Mouse (Mus musculus): Measurements from ENCODE around the gene Syngap1.

DNA sequence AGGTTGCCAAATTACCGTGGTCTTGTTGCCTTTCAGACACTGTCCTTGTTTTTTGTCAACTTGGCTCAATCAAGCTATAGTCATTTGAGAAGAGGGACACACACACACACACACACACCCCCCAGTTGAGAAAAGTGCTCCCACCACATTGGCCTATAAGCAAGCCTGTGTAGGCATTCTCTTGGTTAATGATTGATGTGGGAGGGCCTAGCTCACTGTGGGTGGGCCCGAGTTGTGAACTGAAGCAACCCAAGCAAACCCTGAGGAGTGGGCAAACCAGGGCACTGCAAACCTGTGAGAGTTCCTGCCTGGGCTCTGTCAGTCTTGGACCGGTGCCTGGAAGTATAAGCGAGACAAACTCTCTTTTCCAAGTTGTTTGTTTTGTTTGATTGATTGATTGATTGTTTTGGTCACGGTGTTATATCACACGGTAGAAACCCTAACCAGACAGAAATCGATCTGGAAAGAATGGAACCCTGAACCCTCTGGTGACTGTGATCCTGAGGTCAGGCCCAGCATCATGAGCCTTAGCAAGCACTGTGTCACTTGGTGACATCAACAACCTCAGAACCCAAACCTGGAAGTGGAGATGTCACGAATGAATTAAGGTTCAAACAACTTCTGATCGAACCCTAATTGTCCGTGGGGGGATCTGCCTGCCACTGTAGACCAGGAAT, 44.6 kb downstream of the Syngap1 start:
- TF ChIP-seq POLR2A (IDR thresholded peaks at IDR 0.05; ENCODE audit: control insufficient read depth, low read depth, low read length) (no peak), CTCF (IDR thresholded peaks at IDR 0.05; ENCODE audit: control insufficient read depth, insufficient read depth, insufficient replicate concordance, low read depth, low read length) (no peak)

Measured in testis, adult 2 months (tissue).